Mouse (Mus musculus) embryonic facial prominence, embryonic 15.5 days (tissue): ENCODE measurements around the gene Tshz2. TPM values are rescaled to one million over a fixed set of nuclear protein-coding genes. Genes with fewer than 3 reads are reported as not detected.

Source experiments
- ATAC-seq: fragments of 200-750 bp; cut with Nextera tagmentation; 2 replicates; pipeline ENCODE4 v1.8.0; 2017; ENCODE audit warnings: low read depth, moderate TSS enrichment; ENCODE audit not compliant: insufficient number of reproducible peaks, low FRiP score, low TSS enrichment
- H3K27ac ChIP-seq: fragments of 300-500 bp; sonication (generic); replicated peaks from 2 replicates; pipeline ENCODE4 v1.5.1; 2015; ENCODE audit warnings: mild to moderate bottlenecking, inconsistent platforms
- H3K27me3 ChIP-seq: fragments of 300-500 bp; sonication (generic); 2 replicates; pipeline ENCODE4 v1.6.1; 2015; ENCODE audit warnings: inconsistent platforms
- H3K36me3 ChIP-seq: fragments of 300-500 bp; sonication (generic); 2 replicates; pipeline ENCODE4 v1.6.1; 2015; ENCODE audit warnings: mild to moderate bottlenecking, inconsistent platforms
- H3K4me1 ChIP-seq: fragments of 300-500 bp; sonication (generic); 2 replicates; pipeline ENCODE4 v1.6.1; 2015; ENCODE audit warnings: inconsistent platforms
- H3K4me2 ChIP-seq: fragments of 300-500 bp; sonication (generic); replicated peaks from 2 replicates; pipeline ENCODE4 v1.6.1; 2015; ENCODE audit warnings: mild to moderate bottlenecking, inconsistent platforms
- H3K4me3 ChIP-seq: fragments of 300-500 bp; sonication (generic); replicated peaks from 2 replicates; pipeline ENCODE4 v1.5.1; 2015; ENCODE audit warnings: mild to moderate bottlenecking, inconsistent platforms
- H3K9ac ChIP-seq: fragments of 300-500 bp; sonication (generic); 2 replicates; pipeline ENCODE4 v1.6.1; 2015; ENCODE audit warnings: inconsistent platforms
- H3K9me3 ChIP-seq: fragments of 300-500 bp; sonication (generic); replicated peaks from 2 replicates; pipeline ENCODE4 v1.6.1; 2016; ENCODE audit warnings: inconsistent platforms
- WGBS: fragments of 180-500 bp; shearing (Covaris S2); methylation state at CpG from one replicate; pipeline ENCODE4 v1.1.7; 2015; 5-methylcytosine and 5-hydroxymethylcytosine counted together
- polyA plus RNA-seq: library from polyadenylated mRNA; unstranded; fragments of >200 nt; fragmentation: Nextera tagmentation; extraction: Ambion mirVana; gene quantifications from 2 replicates; pipeline ENCODE4 v1.2.1, GENCODE M21; 2015

Gene Tshz2
- polyA plus RNA-seq, 1 experiment from 2014 or later, result 10.5 TPM

DNA sequence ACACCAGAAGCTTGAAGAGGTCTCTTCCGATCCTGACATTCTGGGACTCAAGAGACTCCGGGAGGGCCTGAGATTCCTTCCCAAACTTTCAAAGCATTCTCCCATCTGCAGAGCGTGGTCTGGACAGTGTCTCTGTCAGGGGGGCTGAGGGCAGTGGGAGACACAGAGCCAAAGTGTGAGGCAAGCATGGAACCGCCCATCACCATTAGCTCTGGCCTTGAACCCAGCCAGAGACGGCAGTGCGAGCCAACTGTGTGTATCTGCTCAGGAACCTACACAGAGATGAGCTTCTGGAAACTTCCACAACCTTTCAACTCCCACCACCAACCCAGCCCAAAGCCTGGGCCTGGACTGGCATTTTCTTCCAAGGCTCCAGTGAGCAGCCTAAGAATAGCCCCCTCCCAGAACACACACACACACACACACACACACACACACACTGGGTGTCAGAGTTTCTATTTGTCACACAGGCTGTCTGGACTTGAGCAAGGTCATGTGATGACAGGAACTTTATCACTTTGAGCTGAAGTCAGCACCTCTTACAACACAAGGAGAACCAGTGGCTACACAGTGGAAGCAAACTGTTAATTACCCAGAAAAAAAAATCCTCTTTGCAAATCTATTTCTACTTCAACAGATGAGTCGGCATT is 67.2 kb downstream of the Tshz2 start:
- ATAC-seq, result peak; percentile 55; the same call in 1 of the 2 replicates
- Histone ChIP-seq H3K36me3 (no peaks in the 10 kb centered on the region), H3K4me2 (no peak overlapping the region), H3K4me3 (no peak overlapping the region), H3K9me3 (no peaks in the 10 kb centered on the region), H3K9ac (no peak overlapping the region), H3K27me3 (no peaks in the 10 kb centered on the region), H3K4me1 (0 out of 2 replicates have a peak, but pooled peaks cover 7% of the 10 kb centered on the region), H3K27ac (no peak overlapping the region)
- WGBS, result 68% methylated on average over 7 of the region's 7 CpGs

DNA sequence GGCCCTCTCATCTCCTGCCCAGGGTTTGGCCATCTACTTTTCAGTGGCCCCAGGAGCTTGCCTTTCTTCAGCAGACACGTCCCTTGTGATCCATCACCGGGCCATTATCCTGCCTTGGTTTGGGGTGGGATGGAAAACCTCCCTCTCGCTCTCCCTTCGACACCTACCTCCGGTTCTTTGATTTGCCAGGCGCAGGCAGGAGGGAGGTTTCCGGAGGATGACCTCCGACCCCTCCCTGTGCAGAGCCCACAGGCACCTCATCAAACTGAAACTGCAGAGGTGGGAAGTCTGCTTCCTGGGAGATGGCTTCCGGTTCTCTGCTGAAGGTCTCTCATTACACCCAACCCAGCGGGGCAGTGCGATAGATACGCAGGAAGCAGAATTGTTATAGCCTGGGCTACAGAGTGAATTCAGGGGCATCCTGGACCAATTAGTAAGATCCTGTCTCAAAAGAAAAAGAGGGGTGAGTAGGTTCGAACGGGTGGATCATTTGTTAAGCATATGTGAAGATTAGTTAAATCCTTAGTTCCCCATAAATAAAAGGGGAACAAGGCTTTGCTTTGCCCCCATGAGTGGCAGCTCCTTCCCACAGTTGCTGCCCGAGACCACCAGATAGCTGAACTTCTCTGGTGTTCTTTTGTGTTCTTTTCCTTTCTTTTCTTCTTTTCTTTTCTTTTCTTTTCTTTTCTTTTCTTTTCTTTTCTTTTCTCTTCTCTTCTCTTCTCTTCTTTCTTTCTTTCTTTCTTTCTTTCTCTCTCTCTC is 70.1 kb downstream of the Tshz2 start:
- no peaks in the 10 kb centered on the region for H3K36me3 ChIP-seq
- no peak overlapping the region for H3K9ac ChIP-seq
- H3K4me3 ChIP-seq, result no peak overlapping the region
- no peak overlapping the region for H3K27ac ChIP-seq
- WGBS, result 63% methylated on average over 15 of the region's 15 CpGs
- H3K27me3 ChIP-seq, result no peaks in the 10 kb centered on the region
- ATAC-seq, result no peak
- no peak overlapping the region for H3K4me2 ChIP-seq
- no peaks in the 10 kb centered on the region for H3K9me3 ChIP-seq
- 0 out of 2 replicates have a peak, but pooled peaks cover 3% of the 10 kb centered on the region for H3K4me1 ChIP-seq

DNA sequence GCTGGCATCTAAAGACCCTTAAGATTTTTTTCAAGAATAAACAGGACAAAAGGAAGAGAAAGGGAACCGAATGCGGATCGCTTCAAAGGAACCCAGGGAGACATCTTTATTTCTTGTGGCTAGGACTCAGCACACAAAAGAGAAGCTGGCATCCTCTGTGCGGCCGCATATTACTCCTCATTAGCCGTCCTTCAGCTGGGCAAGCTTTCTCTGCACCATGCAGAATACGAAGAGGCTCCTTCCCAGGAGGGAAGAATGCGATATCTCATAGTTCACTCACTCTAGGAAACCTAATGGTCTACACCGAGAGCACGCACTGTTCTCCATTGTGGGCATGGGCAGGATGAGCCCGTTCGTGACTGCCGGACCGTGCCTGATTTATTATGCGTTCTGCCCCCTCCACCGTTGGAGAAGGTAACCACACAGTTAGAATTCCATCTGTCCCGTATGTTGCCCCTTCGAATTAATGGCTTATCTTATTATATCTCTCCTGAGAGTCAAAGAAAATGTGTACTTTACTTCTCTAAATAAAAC is 89.0 kb downstream of the Tshz2 start:
- Histone ChIP-seq H3K27me3 (no peaks in the 10 kb centered on the region), H3K9ac (no peak overlapping the region), H3K4me2 (no peak overlapping the region), H3K4me3 (no peak overlapping the region), H3K9me3 (no peaks in the 10 kb centered on the region), H3K27ac (no peak overlapping the region), H3K4me1 (peaks cover 16% of the 10 kb centered on the region), H3K36me3 (no peaks in the 10 kb centered on the region)
- no peak for ATAC-seq
- 78% methylated on average over 18 of the region's 18 CpGs for WGBS

DNA sequence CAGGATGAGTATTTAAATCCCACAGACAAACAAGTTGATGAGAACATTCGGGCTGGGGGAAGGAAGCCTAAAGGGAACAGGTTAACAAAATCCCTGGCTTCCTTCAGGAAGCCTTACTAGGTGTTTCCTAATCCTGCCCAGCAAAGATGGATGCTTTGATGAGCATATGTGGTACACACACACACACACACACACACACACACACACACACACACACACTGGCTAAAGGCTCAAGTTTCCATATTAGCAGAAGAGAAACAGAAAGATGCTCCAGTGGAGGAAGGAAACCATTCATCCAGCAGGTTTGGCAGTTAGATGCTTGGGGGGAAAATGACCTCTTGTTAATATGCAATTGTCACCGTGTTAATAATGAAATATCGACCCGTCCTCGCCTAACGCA is 89.5 kb downstream of the Tshz2 start:
- Histone ChIP-seq H3K4me1 (peaks cover 12% of the 10 kb centered on the region), H3K9me3 (no peaks in the 10 kb centered on the region), H3K36me3 (no peaks in the 10 kb centered on the region), H3K27ac (no peak overlapping the region), H3K4me3 (no peak overlapping the region), H3K4me2 (no peak overlapping the region), H3K9ac (no peak overlapping the region), H3K27me3 (no peaks in the 10 kb centered on the region)
- no peak for ATAC-seq
- 78% methylated on average over 6 of the region's 6 CpGs for WGBS

DNA sequence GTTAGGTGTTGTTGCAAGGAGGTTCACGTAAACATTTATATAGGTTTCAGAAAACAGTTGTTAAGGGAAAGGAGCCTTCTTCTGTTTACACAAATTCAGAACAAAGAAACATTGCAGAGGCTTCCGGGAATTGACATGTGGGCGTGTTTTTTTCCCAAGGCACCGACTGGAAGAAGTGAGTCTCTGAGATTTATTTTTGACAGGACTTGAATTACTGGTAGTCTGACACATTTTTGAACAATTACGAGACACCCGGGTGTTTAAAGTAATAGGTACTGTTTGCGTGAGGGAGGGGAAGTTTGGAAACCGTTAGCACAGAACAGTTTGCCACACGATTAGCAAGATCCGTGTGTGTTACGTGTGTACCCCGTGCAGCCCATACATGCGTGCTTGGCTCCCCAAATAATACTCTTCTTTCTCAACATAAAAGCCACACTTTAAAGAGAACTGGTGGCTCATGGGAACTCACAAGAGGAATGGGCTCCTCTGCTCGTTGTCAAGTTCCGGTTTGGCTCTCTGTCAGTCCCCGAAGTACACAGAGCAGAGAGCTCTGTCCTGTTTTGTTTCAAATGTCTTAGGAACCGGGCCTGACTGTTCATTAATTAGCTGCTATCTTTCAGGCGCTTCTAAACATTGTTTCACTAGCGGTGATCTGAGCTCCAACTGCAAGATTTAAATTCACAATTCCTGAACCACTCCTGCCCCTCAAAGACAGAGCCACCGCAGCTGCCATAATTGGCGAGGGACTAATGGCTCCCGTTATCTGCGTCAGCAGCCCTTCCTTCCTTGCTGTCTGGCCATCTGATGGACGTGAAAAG is 91.0 kb downstream of the Tshz2 start:
- no peak for ATAC-seq
- Histone ChIP-seq H3K9me3 (no peaks in the 10 kb centered on the region), H3K27ac (peak overlapping the region; percentile 0; the same call in 1 of the 2 replicates), H3K4me3 (no peak overlapping the region), H3K9ac (no peak overlapping the region), H3K27me3 (no peaks in the 10 kb centered on the region), H3K4me2 (no peak overlapping the region), H3K4me1 (peaks cover 7% of the 10 kb centered on the region; the same call in 1 of the 2 replicates), H3K36me3 (no peaks in the 10 kb centered on the region)
- WGBS, result 47% methylated on average over 24 of the region's 24 CpGs

DNA sequence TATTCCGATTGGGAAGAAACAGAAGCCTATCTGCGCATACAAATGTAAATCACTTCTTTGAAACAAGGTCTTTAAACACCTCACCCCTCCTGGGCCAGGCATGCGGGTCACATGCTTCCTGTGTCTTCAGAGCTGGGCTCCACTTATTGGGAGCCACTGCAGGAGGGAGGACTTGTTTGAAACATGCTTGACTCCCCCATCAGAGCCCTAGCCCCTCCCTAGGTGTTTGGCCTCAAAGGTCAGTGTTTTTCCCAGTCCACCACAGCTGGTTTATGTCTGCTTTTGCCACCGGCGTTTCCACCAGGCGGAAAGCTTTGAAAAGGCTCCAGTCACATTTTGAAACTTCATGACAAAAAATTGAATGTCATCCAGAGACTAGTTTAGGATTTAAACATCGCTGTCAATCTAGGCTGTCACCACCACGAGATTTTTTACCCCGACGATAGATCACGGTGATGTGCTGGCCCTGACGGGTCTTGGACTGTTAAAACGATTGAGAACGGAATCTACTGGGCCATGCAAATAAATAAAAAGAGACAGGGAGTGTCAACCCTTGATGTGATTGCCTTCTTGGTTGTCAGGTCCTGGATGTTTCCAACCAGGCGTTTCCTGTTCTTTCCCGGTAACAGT is 96.0 kb downstream of the Tshz2 start:
- no peak overlapping the region for H3K9ac ChIP-seq
- H3K27me3 ChIP-seq, result no peaks in the 10 kb centered on the region
- no peaks in the 10 kb centered on the region for H3K9me3 ChIP-seq
- 64% methylated on average over 16 of the region's 16 CpGs for WGBS
- peaks cover 6% of the 10 kb centered on the region; the same call in 1 of the 2 replicates for H3K4me1 ChIP-seq
- ATAC-seq, result no peak
- H3K36me3 ChIP-seq, result no peaks in the 10 kb centered on the region
- no peak overlapping the region for H3K4me3 ChIP-seq
- no peak overlapping the region for H3K4me2 ChIP-seq
- H3K27ac ChIP-seq, result no peak overlapping the region

DNA sequence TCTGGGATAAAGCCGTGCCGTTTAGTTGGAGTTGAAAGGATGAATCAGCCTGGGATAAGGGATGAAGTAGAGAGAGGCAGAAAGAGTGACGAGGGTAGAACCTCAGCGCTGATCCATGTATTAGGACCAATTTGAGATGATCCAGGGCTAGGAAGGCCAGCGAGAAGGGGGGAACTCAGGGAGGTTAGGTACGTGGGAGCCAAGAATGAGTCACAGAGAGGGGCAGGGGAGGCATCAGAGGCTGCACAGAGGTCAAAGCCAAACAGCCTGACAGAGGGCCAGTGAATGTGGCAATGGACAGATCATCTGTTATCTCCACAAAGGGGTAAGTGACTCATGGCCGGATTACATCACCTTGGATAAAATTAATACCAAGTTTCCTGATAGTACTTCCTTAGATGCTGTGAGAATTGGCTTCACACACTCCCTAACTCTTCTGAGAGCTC is 97.8 kb downstream of the Tshz2 start:
- ATAC-seq, result no peak
- no peak overlapping the region for H3K9ac ChIP-seq
- H3K36me3 ChIP-seq, result no peaks in the 10 kb centered on the region
- no peaks in the 10 kb centered on the region for H3K4me1 ChIP-seq
- H3K9me3 ChIP-seq, result no peaks in the 10 kb centered on the region
- H3K4me3 ChIP-seq, result no peak overlapping the region
- H3K4me2 ChIP-seq, result no peak overlapping the region
- H3K27ac ChIP-seq, result no peak overlapping the region
- 71% methylated on average over 7 of the region's 7 CpGs for WGBS
- no peaks in the 10 kb centered on the region for H3K27me3 ChIP-seq

DNA sequence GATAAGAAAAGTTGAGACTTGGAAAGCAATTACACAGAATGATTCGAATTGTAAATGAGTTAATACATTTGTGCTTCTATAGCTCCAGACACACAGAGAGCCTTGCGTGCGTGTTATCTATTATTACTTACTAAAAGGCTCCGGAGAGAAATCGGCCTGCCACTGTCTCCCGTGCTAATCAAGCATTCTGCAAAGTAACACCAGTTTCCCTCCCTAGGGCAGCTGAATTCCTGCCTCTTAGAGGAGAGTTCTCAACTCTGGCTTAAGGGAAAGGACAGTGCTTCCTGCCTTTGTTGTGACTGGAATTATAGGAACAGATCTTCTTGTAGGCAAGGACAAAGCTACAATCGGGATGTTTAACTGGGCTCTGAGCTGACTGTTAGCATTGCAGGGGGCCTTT is 101.2 kb downstream of the Tshz2 start:
- Histone ChIP-seq H3K9ac (no peak overlapping the region), H3K27ac (no peak overlapping the region), H3K4me1 (no peaks in the 10 kb centered on the region), H3K27me3 (no peaks in the 10 kb centered on the region), H3K9me3 (no peaks in the 10 kb centered on the region), H3K4me3 (no peak overlapping the region), H3K36me3 (no peaks in the 10 kb centered on the region), H3K4me2 (no peak overlapping the region)
- ATAC-seq, result no peak
- 73% methylated on average over 7 of the region's 7 CpGs for WGBS

DNA sequence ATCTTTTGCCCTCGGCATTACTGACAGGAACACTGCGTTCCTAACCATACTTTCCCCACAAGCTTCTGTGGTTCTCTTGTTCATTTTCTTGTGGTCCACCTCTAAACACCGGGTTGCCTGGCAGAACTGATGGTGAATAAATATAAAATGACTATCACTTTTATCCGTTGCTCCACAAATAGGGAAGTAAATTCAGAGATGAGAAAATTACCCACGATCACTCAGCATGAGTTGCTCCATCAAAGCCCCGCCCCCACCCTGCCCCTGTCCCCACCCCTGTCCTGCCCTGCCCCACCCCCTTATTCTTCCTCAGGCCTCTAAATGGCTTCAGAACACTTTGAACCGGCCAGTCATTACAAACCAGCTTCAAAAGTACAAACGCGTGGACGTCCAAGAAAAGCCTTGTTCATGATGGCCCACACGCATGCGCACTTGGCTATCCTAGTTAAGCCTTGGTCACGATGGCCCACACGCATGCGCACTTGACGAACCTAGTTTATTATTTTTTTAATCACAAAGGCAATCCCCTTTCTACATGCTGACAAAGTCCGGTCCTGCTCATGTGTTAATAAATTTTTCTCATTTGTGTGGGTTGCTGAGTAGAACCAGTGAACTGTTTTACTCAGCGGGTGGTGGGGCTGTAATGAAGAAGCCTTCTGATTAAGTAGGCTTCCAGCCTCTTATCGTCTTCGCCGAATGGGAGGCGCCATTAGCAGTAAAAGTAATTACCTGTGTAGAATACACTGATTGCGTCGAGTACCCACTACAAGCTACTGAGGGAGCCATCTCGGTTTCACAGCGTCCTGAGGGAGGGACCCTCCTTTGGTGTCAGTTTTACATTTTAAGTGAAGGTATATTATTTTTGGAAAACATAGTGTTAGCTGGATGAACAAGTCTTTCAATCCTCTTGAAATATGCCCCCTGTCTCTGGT is 102.9 kb downstream of the Tshz2 start:
- H3K4me3 ChIP-seq, result no peak overlapping the region
- H3K4me2 ChIP-seq, result no peak overlapping the region
- H3K9me3 ChIP-seq, result no peaks in the 10 kb centered on the region
- WGBS, result 91% methylated on average over 26 of the region's 26 CpGs
- no peak overlapping the region for H3K27ac ChIP-seq
- ATAC-seq, result no peak
- H3K4me1 ChIP-seq, result no peaks in the 10 kb centered on the region
- H3K9ac ChIP-seq, result no peak overlapping the region
- no peaks in the 10 kb centered on the region for H3K27me3 ChIP-seq
- no peaks in the 10 kb centered on the region for H3K36me3 ChIP-seq

DNA sequence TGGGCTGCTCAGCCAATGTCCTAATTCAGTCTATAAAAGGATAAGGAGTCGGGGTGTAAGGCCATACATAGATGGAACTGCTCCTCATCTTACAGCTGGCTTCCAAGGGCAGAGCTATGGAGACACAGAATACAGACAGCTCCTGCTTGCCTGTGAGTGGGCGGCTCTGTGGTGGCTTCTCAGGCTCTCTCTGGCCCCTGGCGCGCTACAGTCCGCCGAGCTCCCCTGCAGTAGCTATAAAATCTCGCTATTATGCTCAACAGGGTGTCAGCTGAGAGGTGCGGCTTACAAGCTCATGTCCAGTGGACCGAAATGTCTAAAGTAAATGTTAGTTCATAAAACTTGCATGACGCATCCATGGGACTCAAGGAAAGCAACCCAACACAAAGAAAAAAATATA is 108.2 kb downstream of the Tshz2 start:
- ATAC-seq, result no peak
- H3K9ac ChIP-seq, result no peak overlapping the region
- no peak overlapping the region for H3K4me3 ChIP-seq
- 95% methylated on average over 10 of the region's 10 CpGs for WGBS
- no peak overlapping the region for H3K27ac ChIP-seq
- H3K4me1 ChIP-seq, result no peaks in the 10 kb centered on the region
- no peak overlapping the region for H3K4me2 ChIP-seq
- no peaks in the 10 kb centered on the region for H3K27me3 ChIP-seq
- no peaks in the 10 kb centered on the region for H3K9me3 ChIP-seq
- H3K36me3 ChIP-seq, result no peaks in the 10 kb centered on the region
